Mouse (Mus musculus): ENCODE data around the gene Xrcc1.

Xrcc1 gene

GRCm38 (mm10) chr7:24564607-24565265, 18.6 kb downstream of the Xrcc1 start:
- DNase-seq (ENCODE audit: low spot score in 2 of 2) = peak; percentile 83 to 93

GRCm38 (mm10) chr7:24565627-24566026, 19.5 kb downstream of the Xrcc1 start:
- peak in 1 of 2 experiments; percentile 65 for DNase-seq (ENCODE audit: low spot score in 2 of 2)

GRCm38 (mm10) chr7:24566206-24566605, 20.1 kb downstream of the Xrcc1 start:
- DNase-seq (ENCODE audit: low spot score in 2 of 2) = peak in 1 of 2 experiments; percentile 57

- no peak for DNase-seq (ENCODE audit: low spot score in 2 of 2)
Observed at GRCm38 (mm10) chr7:24568512-24568911, 22.4 kb downstream of the Xrcc1 start.

GRCm38 (mm10) chr7:24571071-24571470, 25.0 kb downstream of the Xrcc1 start:
- DNase-seq (ENCODE audit: low spot score in 2 of 2) = no peak

GRCm38 (mm10) chr7:24572455-24572854, 26.4 kb downstream of the Xrcc1 start:
- DNase-seq (ENCODE audit: low spot score in 2 of 2) = no peak

GRCm38 (mm10) chr7:24574224-24574796, 28.2 kb downstream of the Xrcc1 start:
- DNase-seq (ENCODE audit: low spot score in 2 of 2) = no peak

GRCm38 (mm10) chr7:24577811-24578210, 31.7 kb downstream of the Xrcc1 start:
- DNase-seq (ENCODE audit: low spot score in 2 of 2) = no peak

- DNase-seq (ENCODE audit: low spot score in 2 of 2) = no peak
Observed at GRCm38 (mm10) chr7:24584876-24585275, 38.8 kb downstream of the Xrcc1 start.

GRCm38 (mm10) chr7:24585995-24586394, 39.9 kb downstream of the Xrcc1 start:
- DNase-seq (ENCODE audit: low spot score in 2 of 2) = no peak

- DNase-seq (ENCODE audit: low spot score in 2 of 2) = no peak
Observed at GRCm38 (mm10) chr7:24586828-24587227, 40.7 kb downstream of the Xrcc1 start.

- peak in 1 of 2 experiments; percentile 70 for DNase-seq (ENCODE audit: low spot score in 2 of 2)
Observed at GRCm38 (mm10) chr7:24587330-24588105, 41.4 kb downstream of the Xrcc1 start, which contains the start of the genes Ethe1 and Zfp575. Gene Ethe1, plus strand, starts transcription at chr7:24587543. Gene Zfp575, minus strand, starts transcription at chr7:24587641.

- no peak for DNase-seq (ENCODE audit: low spot score in 2 of 2)
Observed at GRCm38 (mm10) chr7:24588336-24588735, 42.2 kb downstream of the Xrcc1 start.

GRCm38 (mm10) chr7:24591735-24592134, 45.6 kb downstream of the Xrcc1 start:
- no peak for DNase-seq (ENCODE audit: low spot score in 2 of 2)

- no peak for DNase-seq (ENCODE audit: low spot score in 2 of 2)
Observed at GRCm38 (mm10) chr7:24592163-24592562, 46.1 kb downstream of the Xrcc1 start.

- no peak for DNase-seq (ENCODE audit: low spot score in 2 of 2)
Observed at GRCm38 (mm10) chr7:24592781-24593180, 46.7 kb downstream of the Xrcc1 start.

GRCm38 (mm10) chr7:24593621-24594308, 47.7 kb downstream of the Xrcc1 start:
- DNase-seq (ENCODE audit: low spot score in 2 of 2) = peak; percentile 76 to 87

- peak in 1 of 2 experiments; percentile 65 for DNase-seq (ENCODE audit: low spot score in 2 of 2)
Observed at GRCm38 (mm10) chr7:24594309-24594803, 48.3 kb downstream of the Xrcc1 start.

GRCm38 (mm10) chr7:24595464-24595863, 49.4 kb downstream of the Xrcc1 start:
- DNase-seq (ENCODE audit: low spot score in 2 of 2) = no peak

GRCm38 (mm10) chr7:24598121-24598520, 52.0 kb downstream of the Xrcc1 start:
- no peak for DNase-seq (ENCODE audit: low spot score in 2 of 2)

GRCm38 (mm10) chr7:24599211-24600067, 53.4 kb downstream of the Xrcc1 start:
- no peak for DNase-seq (ENCODE audit: low spot score in 2 of 2)

Data from spleen, postnatal 4 days (tissue).